Comparison of ENCODE assay signal across 14 mouse cellular contexts in the genomic region with DNA sequence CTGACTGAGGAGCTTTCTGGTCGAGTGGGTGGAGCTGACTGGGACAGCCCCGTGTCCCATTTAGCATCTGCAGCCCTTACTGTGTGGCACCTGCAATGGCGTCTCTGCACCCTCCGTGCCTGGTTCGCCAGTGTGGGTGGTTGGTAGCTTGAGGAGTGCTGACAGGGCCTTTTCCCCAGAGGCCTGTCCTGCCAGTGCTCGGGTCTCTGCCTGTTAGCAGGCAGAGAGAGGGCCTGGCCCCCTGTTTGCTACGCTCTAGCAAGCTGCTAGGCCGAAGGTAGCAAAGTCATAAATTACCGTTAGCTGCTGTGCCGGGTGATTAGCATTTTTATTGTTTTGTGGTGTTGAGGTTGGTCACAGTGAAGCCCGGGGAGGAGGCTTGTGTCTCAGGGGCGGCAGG. TPM values are rescaled to one million over a fixed set of nuclear protein-coding genes. Genes with fewer than 3 reads are reported as not detected.
DNase-seq lines count a peak whose midpoint lies in the region; ATAC-seq and TF ChIP-seq lines count a peak whose summit lies in the region.
"Had no signal": no experiment of that assay in that cellular context is flagged by ENCODE, and none has a peak within 500 bp of the region (broad histone marks: within the 10 kb centered on the region; RNA-seq: fewer than 3 reads in every experiment).

No protein-coding gene starts in this region.

- H3K36me3 ChIP-seq in embryonic facial prominence, embryonic 13.5 days, result peaks cover 37% of the 10 kb centered on the region
- H3K36me3 ChIP-seq in embryonic facial prominence, embryonic 10.5 days (replicated peaks), result peaks cover 21% of the 10 kb centered on the region
- peaks cover 46% of the 10 kb centered on the region for H3K36me3 ChIP-seq in kidney, embryonic 15.5 days
- peaks cover 11% of the 10 kb centered on the region; the same call in 1 of the 2 replicates for H3K36me3 ChIP-seq in midbrain, embryonic 13.5 days
- H3K36me3 ChIP-seq in intestine, embryonic 16.5 days (ENCODE audit: control insufficient read depth, insufficient read depth, low read length), result no peaks in the 10 kb centered on the region

- no peak for DNase-seq in embryonic facial prominence, embryonic 10.5 days (ENCODE audit: low spot score)
- DNase-seq in embryo, embryonic 10.5 days (ENCODE audit: low spot score), result peak; percentile 49
- DNase-seq in left cerebral cortex, adult 2 months (ENCODE audit: extremely low spot score in 1 of 2, low spot score in 2 of 2), result no peak
- no peak for DNase-seq in urinary bladder, postnatal 4 days (ENCODE audit: low spot score in 2 of 2)
- DNase-seq: adrenal gland, postnatal 14 days; gastrocnemius, adult 2 months; left cerebral cortex, postnatal 4 days; thymus, adult 2 months had no signal

- H3K4me1 ChIP-seq in embryonic facial prominence, embryonic 13.5 days, result peaks cover 18% of the 10 kb centered on the region
- H3K4me1 ChIP-seq in embryonic facial prominence, embryonic 10.5 days, result peaks cover 28% of the 10 kb centered on the region
- H3K4me1 ChIP-seq in kidney, embryonic 15.5 days, result peaks cover 49% of the 10 kb centered on the region
- H3K4me1 ChIP-seq in midbrain, embryonic 13.5 days (replicated peaks), result peaks cover 40% of the 10 kb centered on the region
- H3K4me1 ChIP-seq in intestine, embryonic 16.5 days (ENCODE audit: control insufficient read depth, insufficient read depth, low read length), result peaks cover 15% of the 10 kb centered on the region

- no peak for TF ChIP-seq CTCF in left cerebral cortex, adult 2 months (IDR thresholded peaks at IDR 0.05)

- H3K4me3 ChIP-seq in embryonic facial prominence, embryonic 13.5 days, result no peak overlapping the region
- H3K4me3 ChIP-seq in embryonic facial prominence, embryonic 10.5 days, result no peak overlapping the region
- no peak overlapping the region for H3K4me3 ChIP-seq in kidney, embryonic 15.5 days (replicated peaks)
- H3K4me3 ChIP-seq in midbrain, embryonic 13.5 days (replicated peaks), result no peak overlapping the region
- no peak overlapping the region for H3K4me3 ChIP-seq in left cerebral cortex, adult 2 months
- H3K4me3 ChIP-seq in intestine, embryonic 16.5 days (ENCODE audit: low read length), result no peak overlapping the region
- H3K4me3 ChIP-seq: gastrocnemius, adult 2 months; heart, embryonic 15.5 days had no signal

- H3K27ac ChIP-seq in embryonic facial prominence, embryonic 13.5 days, result no peak overlapping the region
- H3K27ac ChIP-seq in embryonic facial prominence, embryonic 10.5 days (replicated peaks), result no peak overlapping the region
- peak overlapping the region; percentile 63 for H3K27ac ChIP-seq in kidney, embryonic 15.5 days
- peak overlapping the region; percentile 47 for H3K27ac ChIP-seq in midbrain, embryonic 13.5 days
- no peak overlapping the region for H3K27ac ChIP-seq in left cerebral cortex, adult 2 months
- H3K27ac ChIP-seq in intestine, embryonic 16.5 days (ENCODE audit: low read length), result no peak overlapping the region
- H3K27ac ChIP-seq: gastrocnemius, adult 2 months; heart, embryonic 15.5 days had no signal

- intact Hi-C loops in left cerebral cortex, adult 2 months (cut with DNase I), result no loop called here

- H3K4me2 ChIP-seq in embryonic facial prominence, embryonic 13.5 days, result no peak overlapping the region
- peak overlapping the region; percentile 25 for H3K4me2 ChIP-seq in kidney, embryonic 15.5 days
- H3K4me2 ChIP-seq in midbrain, embryonic 13.5 days (replicated peaks), result no peak overlapping the region
- no peak overlapping the region for H3K4me2 ChIP-seq in intestine, embryonic 16.5 days (ENCODE audit: low read depth, low read length)
- H3K4me2 ChIP-seq: heart, embryonic 15.5 days had no signal

- WGBS in embryonic facial prominence, embryonic 13.5 days, result 59% methylated on average over 12 of the region's 12 CpGs
- 49% methylated on average over 12 of the region's 12 CpGs for WGBS in embryonic facial prominence, embryonic 10.5 days
- 6% methylated on average over 12 of the region's 12 CpGs for WGBS in kidney, embryonic 15.5 days
- 24% methylated on average over 12 of the region's 12 CpGs for WGBS in midbrain, embryonic 13.5 days
- WGBS in intestine, embryonic 16.5 days, result 31% methylated on average over 12 of the region's 12 CpGs

- H3K9me3 ChIP-seq in embryonic facial prominence, embryonic 13.5 days, result no peaks in the 10 kb centered on the region
- no peaks in the 10 kb centered on the region for H3K9me3 ChIP-seq in embryonic facial prominence, embryonic 10.5 days
- H3K9me3 ChIP-seq in kidney, embryonic 15.5 days (replicated peaks), result no peaks in the 10 kb centered on the region
- no peaks in the 10 kb centered on the region for H3K9me3 ChIP-seq in midbrain, embryonic 13.5 days
- H3K9me3 ChIP-seq in intestine, embryonic 16.5 days (ENCODE audit: control insufficient read depth, low read length), result no peaks in the 10 kb centered on the region
- H3K9me3 ChIP-seq: heart, embryonic 15.5 days had no signal

- peak overlapping the region; percentile 2; the same call in 1 of the 2 replicates for H3K9ac ChIP-seq in embryonic facial prominence, embryonic 13.5 days
- H3K9ac ChIP-seq in kidney, embryonic 15.5 days, result no peak overlapping the region
- H3K9ac ChIP-seq in midbrain, embryonic 13.5 days (replicated peaks), result peak overlapping the region; percentile 39
- H3K9ac ChIP-seq in intestine, embryonic 16.5 days (ENCODE audit: low read depth, low read length), result no peak overlapping the region
- H3K9ac ChIP-seq: heart, embryonic 15.5 days had no signal

- ATAC-seq in embryonic facial prominence, embryonic 13.5 days (ENCODE audit: insufficient number of reproducible peaks, insufficient read depth, low FRiP score, low TSS enrichment, low read depth), result no peak
- ATAC-seq in kidney, embryonic 15.5 days (replicated peaks; ENCODE audit: low FRiP score), result peak; percentile 57
- no peak for ATAC-seq in midbrain, embryonic 13.5 days
- no peak for ATAC-seq in intestine, embryonic 16.5 days

- H3K27me3 ChIP-seq in embryonic facial prominence, embryonic 13.5 days, result peaks cover 28% of the 10 kb centered on the region
- H3K27me3 ChIP-seq in embryonic facial prominence, embryonic 10.5 days (replicated peaks; ENCODE audit: low read depth, poor library complexity, severe bottlenecking), result peaks cover 42% of the 10 kb centered on the region
- H3K27me3 ChIP-seq in kidney, embryonic 15.5 days, result peaks cover 49% of the 10 kb centered on the region
- H3K27me3 ChIP-seq in midbrain, embryonic 13.5 days, result peaks cover 26% of the 10 kb centered on the region
- peaks cover 37% of the 10 kb centered on the region for H3K27me3 ChIP-seq in intestine, embryonic 16.5 days (replicated peaks; ENCODE audit: control insufficient read depth, insufficient read depth, low read length)

RNA-seq across cellular contexts. Expression of a gene that starts 13.5 kb away (rescaled TPM):
- not detected in 2 replicates for polyA plus RNA-seq in embryonic facial prominence, embryonic 13.5 days (2015; fragmentation: Nextera tagmentation; extraction: Ambion mirVana)
- polyA plus RNA-seq in embryonic facial prominence, embryonic 10.5 days (2016; fragmentation: Nextera tagmentation; extraction: Ambion mirVana), result not detected in 2 replicates
- polyA plus RNA-seq in kidney, embryonic 15.5 days (2015; fragmentation: Nextera tagmentation; extraction: Ambion mirVana), result not detected in 2 replicates
- not detected in 2 replicates for polyA plus RNA-seq in midbrain, embryonic 13.5 days (2015; fragmentation: Nextera tagmentation; extraction: Ambion mirVana)
- not detected for total RNA-seq in left cerebral cortex, adult 2 months (2021)
- polyA plus RNA-seq in intestine, embryonic 16.5 days (2015; fragmentation: Nextera tagmentation; extraction: Ambion mirVana), result not detected in 2 replicates
- total RNA-seq: adrenal gland, postnatal 14 days; gastrocnemius, adult 2 months; left cerebral cortex, postnatal 4 days had no signal
- polyA plus RNA-seq: heart, embryonic 15.5 days; lung, embryonic 16.5 days had no signal

RNA-seq across cellular contexts. Expression of a gene that starts 17.1 kb away (rescaled TPM):
- polyA plus RNA-seq in embryonic facial prominence, embryonic 13.5 days (2015; fragmentation: Nextera tagmentation; extraction: Ambion mirVana), result 29.5 and 29.6 TPM in 2 replicates
- polyA plus RNA-seq in embryonic facial prominence, embryonic 10.5 days (2016; fragmentation: Nextera tagmentation; extraction: Ambion mirVana), result 24.4 and 25.1 TPM in 2 replicates
- 80.5 and 85.0 TPM in 2 replicates for polyA plus RNA-seq in kidney, embryonic 15.5 days (2015; fragmentation: Nextera tagmentation; extraction: Ambion mirVana)
- polyA plus RNA-seq in midbrain, embryonic 13.5 days (2015; fragmentation: Nextera tagmentation; extraction: Ambion mirVana), result 18.0 and 20.0 TPM in 2 replicates
- 10 to 100 TPM; 16.9 to 17.0 TPM for total RNA-seq in left cerebral cortex, adult 2 months (2021)
- polyA plus RNA-seq in intestine, embryonic 16.5 days (2015; fragmentation: Nextera tagmentation; extraction: Ambion mirVana), result 13.7 and 17.2 TPM in 2 replicates

RNA-seq across cellular contexts. Expression of a gene that starts 36.8 kb away (rescaled TPM):
- not detected in 2 replicates for polyA plus RNA-seq in embryonic facial prominence, embryonic 13.5 days (2015; fragmentation: Nextera tagmentation; extraction: Ambion mirVana)
- polyA plus RNA-seq in embryonic facial prominence, embryonic 10.5 days (2016; fragmentation: Nextera tagmentation; extraction: Ambion mirVana), result not detected in 2 replicates
- polyA plus RNA-seq in kidney, embryonic 15.5 days (2015; fragmentation: Nextera tagmentation; extraction: Ambion mirVana), result not detected in 2 replicates
- polyA plus RNA-seq in midbrain, embryonic 13.5 days (2015; fragmentation: Nextera tagmentation; extraction: Ambion mirVana), result not detected in 2 replicates
- total RNA-seq in left cerebral cortex, adult 2 months (2021), result not detected
- not detected in 2 replicates for polyA plus RNA-seq in intestine, embryonic 16.5 days (2015; fragmentation: Nextera tagmentation; extraction: Ambion mirVana)
- total RNA-seq: adrenal gland, postnatal 14 days; gastrocnemius, adult 2 months had no signal
- polyA plus RNA-seq: heart, embryonic 15.5 days; thymus, adult 2 months had no signal

Comparison
In these comparisons a context has a peak if more than half of its experiments do, and no peak if none do; other contexts are left out.
1. H3K27ac ChIP-seq: peak in kidney, embryonic 15.5 days (single experiment) and midbrain, embryonic 13.5 days (single experiment); none in embryonic facial prominence, embryonic 13.5 days (single experiment), embryonic facial prominence, embryonic 10.5 days (single experiment), left cerebral cortex, adult 2 months (single experiment) and intestine, embryonic 16.5 days (single experiment).
2. H3K9ac ChIP-seq: peak in embryonic facial prominence, embryonic 13.5 days (single experiment) and midbrain, embryonic 13.5 days (single experiment); none in kidney, embryonic 15.5 days (single experiment) and intestine, embryonic 16.5 days (single experiment).